Mouse (Mus musculus): ENCODE measurements around the gene Cyld. TPM values are rescaled to one million over a fixed set of nuclear protein-coding genes. Genes with fewer than 3 reads are reported as not detected.

Cyld gene
- polyA plus RNA-seq, 1 experiment from 2014 or later, result 10.0 TPM

Other genes with a start within 250 kb of the Cyld start
- gene Nkd1, start 175.7 kb upstream of the Cyld start, polyA plus RNA-seq (2016; fragmentation: Nextera tagmentation; extraction: Ambion mirVana), result 47.2 and 48.5 TPM in 2 replicates
- 0.47 and 1.0 TPM in 2 replicates for gene Snx20, start 60.9 kb upstream of the Cyld start, polyA plus RNA-seq (2016; fragmentation: Nextera tagmentation; extraction: Ambion mirVana)
- 0.07 and 0.20 TPM in 2 replicates for gene Nod2, start 49.7 kb upstream of the Cyld start, polyA plus RNA-seq (2016; fragmentation: Nextera tagmentation; extraction: Ambion mirVana)